Mouse (Mus musculus): ENCODE measurements around the gene Urb2. TPM values are rescaled to one million over a fixed set of nuclear protein-coding genes. Genes with fewer than 3 reads are reported as not detected.

Urb2 gene
- 5.5 TPM in 2 replicates for polyA plus RNA-seq (2015; fragmentation: Nextera tagmentation; extraction: Ambion mirVana)

- H3K4me2 ChIP-seq = peak within 1 kb of the TSS; percentile 65
These were observed at the start of gene Urb2, which contains the start of gene Taf5l for GRCm38 (mm10) chr8:124021237-124022227. Gene Urb2 (plus strand): TSS chr8:124021508. Gene Taf5l (minus strand): TSS chr8:124021397.

GRCm38 (mm10) chr8:123973495-123973894 is 47.8 kb upstream of the Urb2 start:
- WGBS = 65% methylated on average over 1 of the region's 1 CpGs
- H3K4me2 ChIP-seq = no peak overlapping the region
- no peak for ATAC-seq (replicated peaks; ENCODE audit: low FRiP score)
- H3K4me3 ChIP-seq (replicated peaks) = no peak overlapping the region
- H3K9ac ChIP-seq = no peak overlapping the region
- H3K9me3 ChIP-seq (replicated peaks) = no peaks in the 10 kb centered on the region
- H3K4me1 ChIP-seq = peaks cover 7% of the 10 kb centered on the region
- no peak overlapping the region for H3K27ac ChIP-seq
- peaks cover 11% of the 10 kb centered on the region for H3K36me3 ChIP-seq
- no peaks in the 10 kb centered on the region for H3K27me3 ChIP-seq

More at GRCm38 (mm10) chr8:124021237-124022227, at the start of gene Urb2, which contains the start of gene Taf5l:
- peak within 1 kb of the TSS; percentile 94 for H3K27ac ChIP-seq
- peaks cover 28% of the 10 kb centered on the region for H3K4me1 ChIP-seq
- no peaks in the 10 kb centered on the region for H3K27me3 ChIP-seq
- H3K9ac ChIP-seq = peak within 1 kb of the TSS; percentile 81
- WGBS = under 1% methylated on average over 58 of the region's 74 CpGs
- H3K9me3 ChIP-seq (replicated peaks) = no peaks in the 10 kb centered on the region
- peak; percentile 95 for ATAC-seq (replicated peaks; ENCODE audit: low FRiP score)
- H3K4me3 ChIP-seq (replicated peaks) = peak within 1 kb of the TSS; percentile 91
- peaks cover 30% of the 10 kb centered on the region for H3K36me3 ChIP-seq

GRCm38 (mm10) chr8:123977499-123977898 is 43.8 kb upstream of the Urb2 start:
- ATAC-seq (replicated peaks; ENCODE audit: low FRiP score) = no peak
- Histone ChIP-seq H3K27me3 (no peaks in the 10 kb centered on the region), H3K4me1 (peaks cover 29% of the 10 kb centered on the region), H3K9me3 (replicated peaks) (no peaks in the 10 kb centered on the region), H3K36me3 (no peaks in the 10 kb centered on the region), H3K9ac (no peak overlapping the region), H3K4me3 (replicated peaks) (no peak overlapping the region), H3K4me2 (no peak overlapping the region), H3K27ac (0 out of 2 replicates have a peak overlapping the region, but pooled peaks have one; percentile 51)
- WGBS = 82% methylated on average over 4 of the region's 4 CpGs

- H3K9ac ChIP-seq = 0 out of 2 replicates have a peak overlapping the region, but pooled peaks have one; percentile 4
- WGBS = 54% methylated on average over 14 of the region's 14 CpGs
- H3K27me3 ChIP-seq = no peaks in the 10 kb centered on the region
- no peak for ATAC-seq (replicated peaks; ENCODE audit: low FRiP score)
- H3K4me2 ChIP-seq = no peak overlapping the region; the same call in 1 of the 2 replicates
- no peaks in the 10 kb centered on the region for H3K36me3 ChIP-seq
- peak overlapping the region; percentile 51 for H3K27ac ChIP-seq
- H3K4me3 ChIP-seq (replicated peaks) = no peak overlapping the region
- peaks cover 32% of the 10 kb centered on the region for H3K4me1 ChIP-seq
- H3K9me3 ChIP-seq (replicated peaks) = no peaks in the 10 kb centered on the region
These were observed 43.0 kb upstream of the Urb2 start for GRCm38 (mm10) chr8:123978166-123978838.

- peaks cover 34% of the 10 kb centered on the region for H3K4me1 ChIP-seq
- H3K9me3 ChIP-seq (replicated peaks) = no peaks in the 10 kb centered on the region
- H3K9ac ChIP-seq = no peak overlapping the region
- H3K4me2 ChIP-seq = no peak overlapping the region; the same call in 1 of the 2 replicates
- H3K27me3 ChIP-seq = no peaks in the 10 kb centered on the region
- 70% methylated on average over 8 of the region's 8 CpGs for WGBS
- no peak overlapping the region for H3K4me3 ChIP-seq (replicated peaks)
- peak overlapping the region; percentile 51; the same call in 1 of the 2 replicates for H3K27ac ChIP-seq
- ATAC-seq (replicated peaks; ENCODE audit: low FRiP score) = peak; percentile 40; the same call in 1 of the 2 replicates
- H3K36me3 ChIP-seq = no peaks in the 10 kb centered on the region
These were observed 42.4 kb upstream of the Urb2 start for GRCm38 (mm10) chr8:123978926-123979325.

- Histone ChIP-seq H3K27ac (no peak overlapping the region), H3K9me3 (replicated peaks) (no peaks in the 10 kb centered on the region), H3K27me3 (no peaks in the 10 kb centered on the region), H3K4me3 (replicated peaks) (no peak overlapping the region), H3K9ac (no peak overlapping the region), H3K4me1 (peaks cover 36% of the 10 kb centered on the region), H3K4me2 (no peak overlapping the region), H3K36me3 (no peaks in the 10 kb centered on the region)
- no peak for ATAC-seq (replicated peaks; ENCODE audit: low FRiP score)
- 65% methylated on average over 4 of the region's 4 CpGs for whole genome bisulfite sequencing
These were observed 41.1 kb upstream of the Urb2 start for GRCm38 (mm10) chr8:123980239-123980638.

- no peaks in the 10 kb centered on the region for H3K9me3 ChIP-seq (replicated peaks)
These were observed 39.6 kb upstream of the Urb2 start for GRCm38 (mm10) chr8:123981674-123982073.

GRCm38 (mm10) chr8:123982291-123982793 is 39.0 kb upstream of the Urb2 start:
- H3K4me2 ChIP-seq = peak overlapping the region; percentile 91

More at GRCm38 (mm10) chr8:123981674-123982073, 39.6 kb upstream of the Urb2 start:
- H3K36me3 ChIP-seq = no peaks in the 10 kb centered on the region
- H3K4me3 ChIP-seq (replicated peaks) = peak overlapping the region; percentile 75
- no peak overlapping the region for H3K27ac ChIP-seq
- peak overlapping the region; percentile 26; the same call in 1 of the 2 replicates for H3K9ac ChIP-seq
- no peaks in the 10 kb centered on the region for H3K27me3 ChIP-seq
- WGBS = 25% methylated on average over 4 of the region's 4 CpGs
- ATAC-seq (replicated peaks; ENCODE audit: low FRiP score) = no peak
- peaks cover 36% of the 10 kb centered on the region for H3K4me1 ChIP-seq
- peak overlapping the region; percentile 91 for H3K4me2 ChIP-seq

GRCm38 (mm10) chr8:123982826-123983400 is 38.4 kb upstream of the Urb2 start, which contains the start of gene Abcb10:
Gene Abcb10 (minus strand): TSS chr8:123983122.
- Histone ChIP-seq H3K9me3 (replicated peaks) (no peaks in the 10 kb centered on the region), H3K4me2 (peak within 1 kb of the TSS; percentile 91), H3K27ac (peak within 1 kb of the TSS; percentile 93), H3K4me3 (replicated peaks) (peak within 1 kb of the TSS; percentile 75), H3K27me3 (no peaks in the 10 kb centered on the region), H3K36me3 (no peaks in the 10 kb centered on the region), H3K4me1 (peaks cover 34% of the 10 kb centered on the region), H3K9ac (peak within 1 kb of the TSS; percentile 73)
- under 1% methylated on average over 42 of the region's 56 CpGs for WGBS
- ATAC-seq (replicated peaks; ENCODE audit: low FRiP score) = peak; percentile 97

More at GRCm38 (mm10) chr8:123982291-123982793, 39.0 kb upstream of the Urb2 start:
- Histone ChIP-seq H3K9ac (peak overlapping the region; percentile 73), H3K9me3 (replicated peaks) (no peaks in the 10 kb centered on the region), H3K4me1 (peaks cover 36% of the 10 kb centered on the region), H3K27ac (peak overlapping the region; percentile 93), H3K27me3 (no peaks in the 10 kb centered on the region), H3K36me3 (no peaks in the 10 kb centered on the region), H3K4me3 (replicated peaks) (peak overlapping the region; percentile 75)
- 0% methylated on average over 48 of the region's 48 CpGs for whole genome bisulfite sequencing
- ATAC-seq (replicated peaks; ENCODE audit: low FRiP score) = peak; percentile 35

- Histone ChIP-seq H3K4me3 (replicated peaks) (no peak overlapping the region), H3K27ac (no peak overlapping the region), H3K27me3 (no peaks in the 10 kb centered on the region), H3K4me1 (0 out of 2 replicates have a peak, but pooled peaks cover 3% of the 10 kb centered on the region), H3K36me3 (peaks cover 3% of the 10 kb centered on the region; the same call in 1 of the 2 replicates), H3K9ac (no peak overlapping the region), H3K4me2 (no peak overlapping the region), H3K9me3 (replicated peaks) (no peaks in the 10 kb centered on the region)
- peak; percentile 76; the same call in 1 of the 2 replicates for ATAC-seq (replicated peaks; ENCODE audit: low FRiP score)
- WGBS = 71% methylated on average over 6 of the region's 6 CpGs
These were observed 32.7 kb upstream of the Urb2 start for GRCm38 (mm10) chr8:123988605-123989038.

- no peak overlapping the region for H3K4me3 ChIP-seq (replicated peaks)
- 0 out of 2 replicates have a peak, but pooled peaks have one; percentile 18 for ATAC-seq (replicated peaks; ENCODE audit: low FRiP score)
- WGBS = 71% methylated on average over 7 of the region's 7 CpGs
- no peaks in the 10 kb centered on the region for H3K9me3 ChIP-seq (replicated peaks)
- H3K4me1 ChIP-seq = 0 out of 2 replicates have a peak, but pooled peaks cover under 1% of the 10 kb centered on the region
- peaks cover 8% of the 10 kb centered on the region; the same call in 1 of the 2 replicates for H3K36me3 ChIP-seq
- no peaks in the 10 kb centered on the region for H3K27me3 ChIP-seq
- no peak overlapping the region for H3K4me2 ChIP-seq
- no peak overlapping the region for H3K27ac ChIP-seq
- no peak overlapping the region for H3K9ac ChIP-seq
These were observed 32.2 kb upstream of the Urb2 start for GRCm38 (mm10) chr8:123989128-123989527.

Measured in kidney, embryonic 15.5 days (tissue).